Mouse (Mus musculus) bone marrow, adult 2 months (tissue): ENCODE results near the gene Tenm3. TPM values are rescaled to one million over a fixed set of nuclear protein-coding genes. Genes with fewer than 3 reads are reported as not detected.
"Not testable (repeated sequence)": the region's sequence is repeated elsewhere in the genome, so short reads cannot be mapped to it uniquely, and the experiment has no call there.

Source experiments
- H3K27ac ChIP-seq: fragments of 200-500 bp; 2 replicates; pipeline ENCODE4 v1.5.1; 2012; ENCODE audit warnings: low read depth, mild to moderate bottlenecking, control low read depth, inconsistent platforms, low read length; ENCODE audit not compliant: control insufficient read depth, poor library complexity, insufficient read depth
- H3K4me1 ChIP-seq: fragments of 200-500 bp; 2 replicates; pipeline ENCODE4 v1.6.1; 2011; ENCODE audit warnings: low read length; ENCODE audit not compliant: control insufficient read depth, insufficient read depth
- H3K4me3 ChIP-seq: fragments of 200-500 bp; replicated peaks from 2 replicates; pipeline ENCODE3; 2011; ENCODE audit warnings: mild to moderate bottlenecking, low read depth, low read length, control low read depth; ENCODE audit not compliant: control insufficient read depth
- CTCF ChIP-seq: fragments of 200-500 bp; IDR thresholded peaks from 2 replicates; pipeline ENCODE4 v1.5.1; 2011; ENCODE audit warnings: low read length, control low read depth; ENCODE audit not compliant: control insufficient read depth, insufficient read depth
- POLR2A ChIP-seq: fragments of 200-500 bp; IDR thresholded peaks from 2 replicates; pipeline ENCODE4 v1.6.1; 2011; ENCODE audit warnings: low read depth, mild to moderate bottlenecking, control low read depth, low read length, borderline replicate concordance; ENCODE audit not compliant: control insufficient read depth
- WGBS: fragments of 180-500 bp; shearing (Covaris S2); methylation state at CpG from one replicate; pipeline ENCODE4 v1.1.7; 2018; 5-methylcytosine and 5-hydroxymethylcytosine counted together
- polyA plus RNA-seq: library from polyadenylated mRNA; stranded (reverse); fragments of >200 nt; gene quantifications from 2 replicates; pipeline ENCODE4 v1.2.4, GENCODE M21; 2011; ENCODE audit warnings: low replicate concordance; ENCODE audit not compliant: missing spikeins, insufficient read depth, insufficient read length

The Tenm3 gene
- polyA plus RNA-seq, 1 experiment = 0.45 TPM

- Histone ChIP-seq H3K4me3 (no peak overlapping the region), H3K27ac (no peak overlapping the region), H3K4me1 (no peaks in the 10 kb centered on the region)
- TF ChIP-seq POLR2A (no peak), CTCF (no peak)
- 92% methylated on average over 9 of the region's 9 CpGs for WGBS
These were observed 647.8 kb downstream of the Tenm3 start for GRCm38 (mm10) chr8:48195971-48196370.

- Histone ChIP-seq H3K4me3 (no peak overlapping the region), H3K27ac (no peak overlapping the region), H3K4me1 (no peaks in the 10 kb centered on the region)
- no peak for TF ChIP-seq POLR2A
- TF ChIP-seq CTCF = no peak
- WGBS = 90% methylated on average over 12 of the region's 12 CpGs
These were observed 655.2 kb downstream of the Tenm3 start for GRCm38 (mm10) chr8:48188586-48188985.

GRCm38 (mm10) chr8:48183758-48184157 is 660.0 kb downstream of the Tenm3 start:
- TF ChIP-seq POLR2A (no peak), CTCF (no peak)

GRCm38 (mm10) chr8:48181000-48181399 is 662.8 kb downstream of the Tenm3 start:
- Histone ChIP-seq H3K4me1 (no peaks in the 10 kb centered on the region), H3K27ac (no peak overlapping the region), H3K4me3 (no peak overlapping the region)
- TF ChIP-seq CTCF (no peak), POLR2A (no peak)
- 83% methylated on average over 3 of the region's 3 CpGs for WGBS

More at GRCm38 (mm10) chr8:48183758-48184157, 660.0 kb downstream of the Tenm3 start:
- Histone ChIP-seq H3K4me3 (no peak overlapping the region), H3K27ac (no peak overlapping the region), H3K4me1 (no peaks in the 10 kb centered on the region)
- 71% methylated on average over 7 of the region's 7 CpGs for WGBS

- not testable (repeated sequence) for H3K4me1 ChIP-seq, H3K27ac ChIP-seq, H3K4me3 ChIP-seq
- WGBS = 80% methylated on average over 9 of the region's 9 CpGs
These were observed 663.6 kb downstream of the Tenm3 start for GRCm38 (mm10) chr8:48180146-48180545.

GRCm38 (mm10) chr8:48178993-48179392 is 664.8 kb downstream of the Tenm3 start:
- 59% methylated on average over 4 of the region's 4 CpGs for WGBS
- H3K4me1 ChIP-seq = no peaks in the 10 kb centered on the region
- H3K27ac ChIP-seq = no peak overlapping the region
- H3K4me3 ChIP-seq = no peak overlapping the region
- TF ChIP-seq POLR2A = no peak
- TF ChIP-seq CTCF = no peak

GRCm38 (mm10) chr8:48177876-48178275 is 665.9 kb downstream of the Tenm3 start:
- Histone ChIP-seq H3K4me3 (no peak overlapping the region), H3K27ac (no peak overlapping the region), H3K4me1 (no peaks in the 10 kb centered on the region)
- WGBS = 76% methylated on average over 1 of the region's 1 CpGs
- TF ChIP-seq CTCF (no peak), POLR2A (no peak)
